Mouse (Mus musculus): ENCODE measurements around the gene AA986860. TPM values are rescaled to one million over a fixed set of nuclear protein-coding genes. Genes with fewer than 3 reads are reported as not detected.

The AA986860 gene
- polyA plus RNA-seq, 1 experiment from 2014 or later, result 1.3 TPM

GRCm38 (mm10) chr1:130762045-130762760, 30.4 kb downstream of the AA986860 start:
- H3K9me3 ChIP-seq (replicated peaks), result no peaks in the 10 kb centered on the region
- WGBS, result 82% methylated on average over 3 of the region's 3 CpGs
- no peaks in the 10 kb centered on the region for H3K4me1 ChIP-seq
- no peaks in the 10 kb centered on the region for H3K27me3 ChIP-seq
- no peaks in the 10 kb centered on the region for H3K36me3 ChIP-seq
- no peak overlapping the region for H3K9ac ChIP-seq
- no peak overlapping the region for H3K27ac ChIP-seq
- H3K4me2 ChIP-seq (replicated peaks), result no peak overlapping the region
- H3K4me3 ChIP-seq, result no peak overlapping the region
- ATAC-seq (ENCODE audit: low FRiP score), result no peak

GRCm38 (mm10) chr1:130764027-130764461, 32.3 kb downstream of the AA986860 start:
- Histone ChIP-seq H3K27ac (no peak overlapping the region), H3K4me1 (no peaks in the 10 kb centered on the region), H3K36me3 (no peaks in the 10 kb centered on the region), H3K27me3 (no peaks in the 10 kb centered on the region), H3K9ac (no peak overlapping the region), H3K9me3 (replicated peaks) (no peaks in the 10 kb centered on the region), H3K4me2 (replicated peaks) (no peak overlapping the region), H3K4me3 (no peak overlapping the region)
- no peak for ATAC-seq (ENCODE audit: low FRiP score)
- WGBS, result 90% methylated on average over 12 of the region's 12 CpGs

- H3K27ac ChIP-seq, result no peak overlapping the region
- ATAC-seq (ENCODE audit: low FRiP score), result no peak
- 85% methylated on average over 5 of the region's 5 CpGs for WGBS
- H3K27me3 ChIP-seq, result no peaks in the 10 kb centered on the region
- no peaks in the 10 kb centered on the region for H3K36me3 ChIP-seq
- no peaks in the 10 kb centered on the region for H3K4me1 ChIP-seq
- no peak overlapping the region for H3K4me2 ChIP-seq (replicated peaks)
- no peak overlapping the region for H3K4me3 ChIP-seq
- no peak overlapping the region for H3K9ac ChIP-seq
- H3K9me3 ChIP-seq (replicated peaks), result no peaks in the 10 kb centered on the region
Measured at GRCm38 (mm10) chr1:130767066-130767465, 35.3 kb downstream of the AA986860 start.

GRCm38 (mm10) chr1:130769925-130770324, 38.1 kb downstream of the AA986860 start:
- no peak for ATAC-seq (ENCODE audit: low FRiP score)
- WGBS, result 93% methylated on average over 2 of the region's 2 CpGs
- Histone ChIP-seq H3K9me3 (replicated peaks) (no peaks in the 10 kb centered on the region), H3K4me3 (no peak overlapping the region), H3K4me2 (replicated peaks) (no peak overlapping the region), H3K27me3 (no peaks in the 10 kb centered on the region), H3K36me3 (no peaks in the 10 kb centered on the region), H3K27ac (no peak overlapping the region), H3K9ac (no peak overlapping the region), H3K4me1 (no peaks in the 10 kb centered on the region)

- no peaks in the 10 kb centered on the region for H3K4me1 ChIP-seq
Measured at GRCm38 (mm10) chr1:130770487-130770886, 38.7 kb downstream of the AA986860 start.

GRCm38 (mm10) chr1:130770981-130771494, 39.3 kb downstream of the AA986860 start:
- ATAC-seq (ENCODE audit: low FRiP score), result no peak
- no peaks in the 10 kb centered on the region for H3K4me1 ChIP-seq
- WGBS, result 73% methylated on average over 3 of the region's 3 CpGs

More at GRCm38 (mm10) chr1:130770487-130770886, 38.7 kb downstream of the AA986860 start:
- Histone ChIP-seq H3K4me3 (no peak overlapping the region), H3K9ac (no peak overlapping the region), H3K27ac (no peak overlapping the region), H3K27me3 (no peaks in the 10 kb centered on the region), H3K9me3 (replicated peaks) (no peaks in the 10 kb centered on the region), H3K36me3 (no peaks in the 10 kb centered on the region), H3K4me2 (replicated peaks) (no peak overlapping the region)
- WGBS, result 90% methylated on average over 4 of the region's 4 CpGs
- no peak for ATAC-seq (ENCODE audit: low FRiP score)

GRCm38 (mm10) chr1:130775234-130775633, 43.5 kb downstream of the AA986860 start:
- H3K4me3 ChIP-seq, result no peak overlapping the region
- no peak overlapping the region for H3K4me2 ChIP-seq (replicated peaks)
- no peaks in the 10 kb centered on the region for H3K4me1 ChIP-seq
- no peaks in the 10 kb centered on the region for H3K27me3 ChIP-seq
- H3K9ac ChIP-seq, result no peak overlapping the region
- WGBS, result 47% methylated on average over 2 of the region's 2 CpGs
- no peak for ATAC-seq (ENCODE audit: low FRiP score)
- H3K27ac ChIP-seq, result no peak overlapping the region
- no peaks in the 10 kb centered on the region for H3K9me3 ChIP-seq (replicated peaks)
- no peaks in the 10 kb centered on the region for H3K36me3 ChIP-seq

More at GRCm38 (mm10) chr1:130770981-130771494, 39.3 kb downstream of the AA986860 start:
- Histone ChIP-seq H3K4me2 (replicated peaks) (no peak overlapping the region), H3K36me3 (no peaks in the 10 kb centered on the region), H3K9ac (no peak overlapping the region), H3K27me3 (no peaks in the 10 kb centered on the region), H3K9me3 (replicated peaks) (no peaks in the 10 kb centered on the region), H3K4me3 (no peak overlapping the region), H3K27ac (no peak overlapping the region)

GRCm38 (mm10) chr1:130775691-130776331, 44.0 kb downstream of the AA986860 start:
- Histone ChIP-seq H3K4me1 (no peaks in the 10 kb centered on the region), H3K4me3 (no peak overlapping the region), H3K9ac (no peak overlapping the region), H3K36me3 (no peaks in the 10 kb centered on the region), H3K27ac (no peak overlapping the region), H3K27me3 (no peaks in the 10 kb centered on the region), H3K4me2 (replicated peaks) (no peak overlapping the region), H3K9me3 (replicated peaks) (no peaks in the 10 kb centered on the region)
- WGBS, result 75% methylated on average over 7 of the region's 7 CpGs
- no peak for ATAC-seq (ENCODE audit: low FRiP score)

GRCm38 (mm10) chr1:130776645-130777044, 44.9 kb downstream of the AA986860 start:
- Histone ChIP-seq H3K4me3 (no peak overlapping the region), H3K4me1 (no peaks in the 10 kb centered on the region), H3K27ac (no peak overlapping the region), H3K9me3 (replicated peaks) (no peaks in the 10 kb centered on the region), H3K27me3 (no peaks in the 10 kb centered on the region), H3K36me3 (no peaks in the 10 kb centered on the region), H3K4me2 (replicated peaks) (no peak overlapping the region), H3K9ac (no peak overlapping the region)
- ATAC-seq (ENCODE audit: low FRiP score), result no peak
- 100% methylated on average over 1 of the region's 1 CpGs for WGBS

- Histone ChIP-seq H3K4me3 (no peak overlapping the region), H3K27ac (no peak overlapping the region), H3K4me2 (replicated peaks) (no peak overlapping the region), H3K9me3 (replicated peaks) (no peaks in the 10 kb centered on the region), H3K27me3 (no peaks in the 10 kb centered on the region), H3K36me3 (no peaks in the 10 kb centered on the region), H3K9ac (no peak overlapping the region), H3K4me1 (no peaks in the 10 kb centered on the region)
- 91% methylated on average over 3 of the region's 3 CpGs for WGBS
- ATAC-seq (ENCODE audit: low FRiP score), result no peak
Measured at GRCm38 (mm10) chr1:130779867-130780266, 48.1 kb downstream of the AA986860 start.

GRCm38 (mm10) chr1:130784054-130784453, 52.3 kb downstream of the AA986860 start:
- Histone ChIP-seq H3K36me3 (no peaks in the 10 kb centered on the region), H3K4me2 (replicated peaks) (no peak overlapping the region)
- ATAC-seq (ENCODE audit: low FRiP score), result no peak

GRCm38 (mm10) chr1:130787001-130787400, 55.2 kb downstream of the AA986860 start:
- ATAC-seq (ENCODE audit: low FRiP score), result no peak
- peaks cover 6% of the 10 kb centered on the region for H3K4me1 ChIP-seq
- H3K9me3 ChIP-seq (replicated peaks), result no peaks in the 10 kb centered on the region; the same call in 1 of the 2 replicates
- no peaks in the 10 kb centered on the region for H3K36me3 ChIP-seq
- WGBS, result 48% methylated on average over 4 of the region's 4 CpGs
- no peak overlapping the region for H3K4me3 ChIP-seq
- H3K9ac ChIP-seq, result no peak overlapping the region
- no peaks in the 10 kb centered on the region for H3K27me3 ChIP-seq
- H3K4me2 ChIP-seq (replicated peaks), result no peak overlapping the region
- no peak overlapping the region for H3K27ac ChIP-seq

More at GRCm38 (mm10) chr1:130784054-130784453, 52.3 kb downstream of the AA986860 start:
- WGBS, result 34% methylated on average over 4 of the region's 4 CpGs
- Histone ChIP-seq H3K9ac (no peak overlapping the region), H3K4me1 (no peaks in the 10 kb centered on the region), H3K4me3 (no peak overlapping the region), H3K9me3 (replicated peaks) (no peaks in the 10 kb centered on the region), H3K27me3 (no peaks in the 10 kb centered on the region), H3K27ac (no peak overlapping the region)

Measured in hindbrain, embryonic 12.5 days (tissue).